Mouse (Mus musculus): ENCODE measurements around the gene Zfp804b. TPM values are rescaled to one million over a fixed set of nuclear protein-coding genes. Genes with fewer than 3 reads are reported as not detected.

Zfp804b gene
- polyA plus RNA-seq, 1 experiment from 2014 or later = 0.16 TPM

DNA sequence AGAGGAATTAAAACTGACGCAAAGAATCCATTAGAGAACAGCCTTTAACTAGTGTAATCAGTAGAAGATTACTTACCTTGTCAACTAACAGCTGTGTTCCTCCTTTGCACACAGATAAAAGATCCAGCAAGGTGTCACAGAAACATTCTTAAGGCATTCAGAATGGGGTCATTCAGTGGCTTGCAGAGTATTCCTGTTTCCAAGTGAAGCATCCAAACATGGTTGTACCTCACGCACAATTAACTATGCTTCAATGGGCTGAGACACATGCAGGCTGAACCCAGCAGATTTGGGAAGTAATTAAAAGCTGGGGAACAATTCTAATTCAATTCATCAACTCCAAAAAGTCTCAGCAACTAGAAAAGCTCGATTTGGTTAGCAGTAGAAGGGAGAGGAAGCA lies 337.1 kb downstream of the Zfp804b start:
- no peak overlapping the region for H3K27ac ChIP-seq
- no peaks in the 10 kb centered on the region for H3K9me3 ChIP-seq
- no peak for DNase-seq (ENCODE audit: extremely low spot score, low spot score)
- no peaks in the 10 kb centered on the region for H3K36me3 ChIP-seq (replicated peaks)
- H3K4me1 ChIP-seq = peaks cover 5% of the 10 kb centered on the region
- H3K4me3 ChIP-seq = no peak overlapping the region
- H3K27me3 ChIP-seq (ENCODE audit: poor library complexity, severe bottlenecking) = no peaks in the 10 kb centered on the region
- WGBS = 25% methylated on average over 3 of the region's 3 CpGs

DNA sequence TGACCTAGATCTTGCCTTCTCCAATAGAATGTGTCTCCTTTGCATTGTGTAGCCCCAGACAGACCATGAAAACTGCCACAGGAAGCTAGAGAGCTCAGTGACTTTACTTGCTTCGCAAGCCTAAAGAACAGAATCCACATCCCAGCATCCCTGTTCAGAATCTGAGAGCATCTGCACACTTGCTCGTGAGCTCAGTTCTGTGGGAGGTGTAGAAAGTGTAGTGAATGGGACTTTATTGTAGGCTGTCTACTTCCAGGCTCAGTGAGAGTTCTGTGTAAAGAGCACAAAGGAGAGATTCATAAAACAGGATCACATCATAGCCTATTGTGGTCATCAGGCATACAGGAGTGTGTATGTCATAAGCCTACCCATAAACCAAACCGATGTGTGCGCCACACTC lies 360.6 kb downstream of the Zfp804b start:
- Histone ChIP-seq H3K4me3 (no peak overlapping the region), H3K27ac (no peak overlapping the region), H3K4me1 (no peaks in the 10 kb centered on the region), H3K27me3 (ENCODE audit: poor library complexity, severe bottlenecking) (no peaks in the 10 kb centered on the region), H3K36me3 (replicated peaks) (no peaks in the 10 kb centered on the region), H3K9me3 (no peaks in the 10 kb centered on the region)
- WGBS = 93% methylated on average over 4 of the region's 4 CpGs
- DNase-seq (ENCODE audit: extremely low spot score, low spot score) = no peak

DNA sequence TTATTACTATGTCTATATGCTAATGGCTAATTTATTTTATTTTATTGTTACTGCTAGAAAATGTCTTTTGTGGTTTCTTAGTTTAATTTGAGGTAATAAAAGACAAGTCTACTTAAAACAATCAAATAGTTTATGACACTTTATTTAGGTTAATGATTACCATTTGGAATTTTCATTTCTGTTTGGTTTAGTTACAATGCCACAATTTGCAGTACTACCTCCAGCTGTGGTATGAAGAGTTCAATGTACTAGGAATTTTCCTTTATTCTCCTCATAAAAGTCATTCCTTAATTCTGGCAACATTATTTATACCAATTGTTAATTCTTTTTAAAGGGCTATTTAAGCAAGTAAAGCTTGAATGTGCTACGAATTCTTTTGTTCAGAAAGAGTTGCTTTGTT lies 409.7 kb downstream of the Zfp804b start:
- Histone ChIP-seq H3K27me3 (ENCODE audit: poor library complexity, severe bottlenecking) (no peaks in the 10 kb centered on the region), H3K4me3 (no peak overlapping the region), H3K9me3 (no peaks in the 10 kb centered on the region), H3K27ac (no peak overlapping the region), H3K4me1 (no peaks in the 10 kb centered on the region), H3K36me3 (replicated peaks) (no peaks in the 10 kb centered on the region)
- 76% methylated on average over 1 of the region's 1 CpGs for WGBS
- DNase-seq (ENCODE audit: extremely low spot score, low spot score) = no peak

DNA sequence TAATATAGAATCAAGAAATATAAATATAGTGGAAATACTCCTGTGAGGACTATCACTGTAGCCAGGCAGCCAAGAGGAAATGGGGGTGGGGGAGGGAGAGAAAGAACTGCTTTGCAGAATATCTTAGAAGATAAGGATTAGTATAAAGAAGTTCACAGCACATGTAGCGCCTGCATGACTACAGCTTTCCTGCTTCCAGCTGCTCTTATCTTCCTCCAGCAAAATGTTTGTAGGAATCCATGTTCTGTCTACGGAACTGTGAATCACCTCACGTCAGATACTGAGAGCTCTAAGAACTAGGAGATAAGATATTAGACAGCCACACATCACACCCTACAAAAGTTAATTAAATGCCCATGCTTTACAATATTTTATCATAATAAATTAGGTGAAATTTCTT lies 433.3 kb downstream of the Zfp804b start:
- DNase-seq (ENCODE audit: extremely low spot score, low spot score) = no peak
- H3K27ac ChIP-seq = no peak overlapping the region
- 90% methylated on average over 3 of the region's 3 CpGs for WGBS
- H3K4me3 ChIP-seq = no peak overlapping the region
- no peaks in the 10 kb centered on the region for H3K9me3 ChIP-seq
- no peaks in the 10 kb centered on the region for H3K27me3 ChIP-seq (ENCODE audit: poor library complexity, severe bottlenecking)
- no peaks in the 10 kb centered on the region for H3K36me3 ChIP-seq (replicated peaks)
- H3K4me1 ChIP-seq = no peaks in the 10 kb centered on the region

DNA sequence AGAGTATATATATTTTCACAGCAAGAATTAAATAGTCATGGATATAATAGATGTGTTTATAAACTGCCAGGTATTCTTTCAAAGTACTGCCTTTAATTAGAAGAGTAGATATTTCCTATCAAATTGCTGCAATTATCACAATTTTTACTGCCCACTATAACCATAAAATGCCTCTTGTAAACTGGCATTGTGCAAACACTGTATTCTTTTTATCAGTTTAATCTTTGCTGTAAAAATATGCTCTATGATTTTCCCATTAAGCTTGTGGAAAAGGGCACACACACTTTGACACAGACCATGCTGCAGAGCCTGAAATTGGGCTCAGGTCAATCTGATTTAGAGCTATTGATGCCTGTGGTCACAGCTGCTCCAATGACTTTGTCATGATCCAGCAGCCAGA lies 463.2 kb downstream of the Zfp804b start:
- H3K27ac ChIP-seq = no peak overlapping the region
- DNase-seq (ENCODE audit: extremely low spot score, low spot score) = no peak
- H3K4me3 ChIP-seq = no peak overlapping the region
- H3K4me1 ChIP-seq = no peaks in the 10 kb centered on the region
- no peaks in the 10 kb centered on the region for H3K36me3 ChIP-seq (replicated peaks)
- no peaks in the 10 kb centered on the region for H3K9me3 ChIP-seq
- H3K27me3 ChIP-seq (ENCODE audit: poor library complexity, severe bottlenecking) = no peaks in the 10 kb centered on the region

DNA sequence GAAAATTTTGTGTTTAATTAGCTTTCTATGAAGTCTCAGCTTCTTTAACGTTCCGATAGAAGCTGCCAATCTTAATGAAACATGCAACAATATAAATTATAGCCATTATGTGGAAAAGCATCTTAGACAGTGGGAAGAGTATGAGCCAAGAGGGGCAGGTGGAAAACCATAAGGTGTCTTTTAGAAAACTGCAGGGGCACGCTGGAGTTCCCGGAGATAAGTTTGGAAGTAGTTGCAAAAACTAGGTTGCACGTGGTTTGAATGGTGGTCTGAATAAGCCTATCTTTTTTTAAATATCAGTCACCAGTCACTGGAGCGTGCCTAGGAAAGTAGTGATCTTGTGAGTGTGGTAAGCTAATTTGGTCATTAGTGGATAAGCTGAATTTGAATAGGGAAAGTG lies 473.0 kb downstream of the Zfp804b start:
- Histone ChIP-seq H3K4me3 (no peak overlapping the region), H3K4me1 (no peaks in the 10 kb centered on the region), H3K27me3 (ENCODE audit: poor library complexity, severe bottlenecking) (no peaks in the 10 kb centered on the region), H3K27ac (no peak overlapping the region), H3K9me3 (no peaks in the 10 kb centered on the region), H3K36me3 (replicated peaks) (no peaks in the 10 kb centered on the region)
- no peak for DNase-seq (ENCODE audit: extremely low spot score, low spot score)
- 89% methylated on average over 6 of the region's 6 CpGs for WGBS

DNA sequence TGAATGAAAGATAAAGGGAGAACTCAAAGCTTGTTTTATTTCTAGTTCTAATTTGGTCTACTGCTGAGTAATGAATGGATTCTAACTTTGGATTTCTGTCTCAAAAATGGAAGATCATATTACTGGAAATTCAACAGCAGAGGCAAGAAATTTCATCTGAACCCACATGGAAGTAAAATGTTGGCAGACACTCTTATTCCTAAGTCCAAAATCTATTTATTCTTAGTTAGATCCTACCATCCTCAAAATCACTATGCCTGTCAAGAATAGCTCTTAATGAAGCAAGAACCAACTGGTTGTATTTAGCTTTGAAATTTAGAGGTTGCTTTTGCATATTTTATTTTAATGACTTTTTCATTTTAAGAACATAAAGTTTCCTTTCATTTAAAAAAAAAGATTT lies 473.6 kb downstream of the Zfp804b start:
- H3K4me1 ChIP-seq = no peaks in the 10 kb centered on the region

DNA sequence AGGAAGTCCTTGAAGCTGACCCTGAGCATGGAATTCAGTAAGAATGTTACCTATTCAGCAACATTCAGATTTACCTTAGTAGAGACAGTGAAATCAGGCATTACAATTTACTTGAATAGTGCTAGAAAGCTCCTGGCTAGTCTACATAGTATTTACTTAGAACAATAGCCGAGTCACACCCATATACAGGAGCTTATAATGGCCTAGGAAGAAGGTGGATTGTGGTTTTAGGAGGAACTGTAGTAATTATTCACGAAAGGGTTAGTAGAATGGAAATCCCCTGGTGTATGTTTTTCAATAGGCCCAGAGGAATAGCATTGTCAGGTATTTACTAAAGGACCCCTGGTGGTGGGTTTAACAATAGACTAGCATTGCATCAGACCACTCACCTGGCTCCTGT lies 549.2 kb downstream of the Zfp804b start:
- Histone ChIP-seq H3K36me3 (replicated peaks) (no peaks in the 10 kb centered on the region), H3K9me3 (no peaks in the 10 kb centered on the region), H3K27me3 (ENCODE audit: poor library complexity, severe bottlenecking) (no peaks in the 10 kb centered on the region), H3K4me1 (0 out of 2 replicates have a peak, but pooled peaks cover 4% of the 10 kb centered on the region), H3K27ac (no peak overlapping the region), H3K4me3 (no peak overlapping the region)
- DNase-seq (ENCODE audit: extremely low spot score, low spot score) = no peak
- WGBS = 70% methylated on average over 2 of the region's 2 CpGs

More for the DNA sequence above, 473.6 kb downstream of the Zfp804b start:
- Histone ChIP-seq H3K36me3 (replicated peaks) (no peaks in the 10 kb centered on the region), H3K9me3 (no peaks in the 10 kb centered on the region), H3K4me3 (no peak overlapping the region), H3K27me3 (ENCODE audit: poor library complexity, severe bottlenecking) (no peaks in the 10 kb centered on the region), H3K27ac (no peak overlapping the region)
- no peak for DNase-seq (ENCODE audit: extremely low spot score, low spot score)

DNA sequence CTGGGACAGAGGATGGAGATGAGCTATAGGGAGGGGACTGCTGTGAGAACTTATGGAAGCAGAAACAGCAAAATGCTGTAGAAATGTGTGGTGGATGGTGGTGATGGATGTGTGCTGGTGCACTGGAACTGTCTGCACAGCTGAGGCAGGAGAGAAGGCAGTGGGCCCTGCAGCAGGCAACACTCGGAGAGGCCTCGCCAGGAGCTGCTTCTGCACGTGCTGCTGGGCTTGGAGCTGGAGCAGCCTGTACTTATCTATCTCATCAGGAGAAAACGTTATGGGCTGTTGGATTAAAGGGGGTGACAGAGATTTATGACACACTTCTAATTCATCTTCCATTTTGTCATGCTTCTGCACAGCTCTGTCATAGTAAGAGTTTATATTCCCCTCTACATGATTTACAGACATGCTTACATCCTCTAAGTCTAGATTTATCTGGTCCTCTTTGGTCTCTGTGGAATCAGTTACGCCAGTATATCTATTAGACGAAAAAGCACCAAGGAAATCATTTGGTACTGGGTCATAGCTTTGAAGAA lies 575.1 kb downstream of the Zfp804b start:
- H3K9me3 ChIP-seq = no peaks in the 10 kb centered on the region
- no peak overlapping the region for H3K4me3 ChIP-seq
- no peaks in the 10 kb centered on the region for H3K27me3 ChIP-seq (ENCODE audit: poor library complexity, severe bottlenecking)
- H3K36me3 ChIP-seq (replicated peaks) = no peaks in the 10 kb centered on the region
- H3K4me1 ChIP-seq = no peaks in the 10 kb centered on the region
- no peak for DNase-seq (ENCODE audit: extremely low spot score, low spot score)
- no peak overlapping the region for H3K27ac ChIP-seq
- 82% methylated on average over 6 of the region's 6 CpGs for WGBS

Other genes starting within 250 kb of the Zfp804b start
- 0.09 TPM in 1 of 2 replicates, not detected in the other for gene Tex47, start 40.6 kb downstream of the Zfp804b start, polyA plus RNA-seq (2016; fragmentation: Nextera tagmentation; extraction: Ambion mirVana)

Measured in forebrain, embryonic 10.5 days (tissue).